Mouse (Mus musculus) stomach, embryonic 15.5 days (tissue): ENCODE measurements around the gene Psmb11. TPM values are rescaled to one million over a fixed set of nuclear protein-coding genes. Genes with fewer than 3 reads are reported as not detected.

Source experiments
- ATAC-seq: fragments of 200-750 bp; cut with Nextera tagmentation; 2 replicates; pipeline ENCODE4 v1.8.0; 2017; ENCODE audit warnings: low read depth, moderate number of reproducible peaks, moderate TSS enrichment; ENCODE audit not compliant: insufficient read depth, low FRiP score
- H3K27ac ChIP-seq: fragments of 300-500 bp; sonication (generic); 2 replicates; pipeline ENCODE4 v1.5.1; 2015; ENCODE audit warnings: mild to moderate bottlenecking, inconsistent platforms
- H3K27me3 ChIP-seq: fragments of 300-500 bp; sonication (generic); replicated peaks from 2 replicates; pipeline ENCODE4 v1.6.1; 2015; ENCODE audit warnings: inconsistent platforms
- H3K36me3 ChIP-seq: fragments of 300-500 bp; sonication (generic); 2 replicates; pipeline ENCODE4 v1.6.1; 2015; ENCODE audit warnings: inconsistent platforms
- H3K4me1 ChIP-seq: fragments of 300-500 bp; sonication (generic); 2 replicates; pipeline ENCODE4 v1.6.1; 2015; ENCODE audit warnings: inconsistent platforms
- H3K4me2 ChIP-seq: fragments of 300-500 bp; sonication (generic); 2 replicates; pipeline ENCODE4 v1.6.1; 2015; ENCODE audit warnings: mild to moderate bottlenecking, inconsistent platforms
- H3K4me3 ChIP-seq: fragments of 300-500 bp; sonication (generic); replicated peaks from 2 replicates; pipeline ENCODE4 v1.5.1; 2015; ENCODE audit warnings: inconsistent platforms
- H3K9ac ChIP-seq: fragments of 300-500 bp; sonication (generic); 2 replicates; pipeline ENCODE4 v1.6.1; 2015; ENCODE audit warnings: inconsistent platforms
- H3K9me3 ChIP-seq: fragments of 300-500 bp; sonication (generic); 2 replicates; pipeline ENCODE4 v1.6.1; 2016; ENCODE audit warnings: inconsistent platforms
- WGBS: fragments of 180-500 bp; shearing (Covaris S2); methylation state at CpG from one replicate; pipeline ENCODE4 v1.1.7; 2015; 5-methylcytosine and 5-hydroxymethylcytosine counted together
- polyA plus RNA-seq: library from polyadenylated mRNA; unstranded; fragments of >200 nt; fragmentation: Nextera tagmentation; extraction: Ambion mirVana; gene quantifications from 2 replicates; pipeline ENCODE4 v1.2.1, GENCODE M21; 2015

Psmb11 gene
- polyA plus RNA-seq, 1 experiment from 2014 or later, result 0.03 TPM

DNA sequence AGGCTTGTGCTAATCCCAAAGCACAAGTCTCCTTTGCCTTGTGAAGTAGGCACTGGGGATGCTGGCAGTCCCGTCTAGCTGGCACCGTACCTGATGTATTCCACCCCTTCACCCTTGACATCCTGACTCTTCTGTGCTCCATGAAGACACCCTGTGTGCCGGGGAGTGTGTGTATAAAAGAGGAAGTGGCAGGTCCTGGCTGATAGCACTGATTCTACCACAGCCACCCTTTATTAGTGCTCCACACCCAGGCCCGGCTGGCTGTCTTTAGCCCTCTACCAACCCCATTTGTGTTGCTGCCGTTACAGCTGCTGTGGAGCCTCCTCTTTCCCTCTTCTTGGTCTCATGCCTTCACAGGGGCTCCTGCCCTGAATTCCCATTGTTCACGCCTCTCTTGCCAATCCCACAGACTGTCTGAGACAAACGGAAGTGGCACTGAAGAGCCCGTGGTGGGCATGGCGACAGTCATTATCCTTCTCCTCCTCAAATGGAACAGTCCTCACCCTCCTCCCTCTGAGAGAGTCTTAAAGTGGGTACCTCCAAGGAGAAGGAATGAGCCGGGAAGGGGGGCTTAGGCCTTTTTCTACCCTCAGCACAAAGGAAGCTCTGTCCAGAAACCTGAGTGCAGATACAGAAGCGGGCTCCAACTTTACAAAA is 9.5 kb downstream of the Psmb11 start:
- Histone ChIP-seq H3K9ac (no peak overlapping the region), H3K36me3 (peaks cover 21% of the 10 kb centered on the region), H3K4me2 (no peak overlapping the region), H3K9me3 (no peaks in the 10 kb centered on the region), H3K27me3 (no peaks in the 10 kb centered on the region), H3K4me1 (no peaks in the 10 kb centered on the region), H3K27ac (no peak overlapping the region), H3K4me3 (no peak overlapping the region)
- ATAC-seq, result no peak
- WGBS, result 78% methylated on average over 11 of the region's 11 CpGs

- H3K9ac ChIP-seq, result no peak overlapping the region
- 57% methylated on average over 4 of the region's 4 CpGs for WGBS
- no peak overlapping the region for H3K4me3 ChIP-seq
- H3K4me1 ChIP-seq, result no peaks in the 10 kb centered on the region
- ATAC-seq, result peak; percentile 44; the same call in 1 of the 2 replicates
- no peaks in the 10 kb centered on the region for H3K9me3 ChIP-seq
- no peaks in the 10 kb centered on the region for H3K27me3 ChIP-seq
- no peak overlapping the region for H3K4me2 ChIP-seq
- H3K36me3 ChIP-seq, result peaks cover 24% of the 10 kb centered on the region
- H3K27ac ChIP-seq, result no peak overlapping the region
Observed at GRCm38 (mm10) chr14:54631240-54631599, 10.0 kb downstream of the Psmb11 start.

DNA sequence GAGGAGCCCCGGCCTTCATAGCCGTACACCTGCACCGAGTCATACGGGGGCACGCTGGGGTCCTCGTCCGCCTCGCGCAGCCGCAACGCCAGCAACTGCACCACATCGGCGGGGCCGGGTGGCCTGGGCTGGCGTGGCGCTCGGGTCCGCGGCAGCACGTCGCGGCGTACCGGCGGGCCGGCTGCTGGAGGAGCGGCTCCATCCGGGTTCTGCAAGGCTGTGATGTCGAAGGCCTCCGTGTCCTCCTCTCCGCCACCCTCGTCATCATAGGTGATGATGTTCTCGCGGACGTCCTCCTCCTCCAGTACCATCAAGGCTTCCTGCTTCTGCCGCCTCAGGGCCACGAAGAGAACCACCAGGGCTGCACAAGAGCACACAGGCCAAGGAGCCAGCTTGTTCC is 11.0 kb downstream of the Psmb11 start:
- Histone ChIP-seq H3K4me3 (no peak overlapping the region), H3K36me3 (peaks cover 24% of the 10 kb centered on the region), H3K9me3 (no peaks in the 10 kb centered on the region), H3K27ac (no peak overlapping the region), H3K9ac (no peak overlapping the region), H3K27me3 (no peaks in the 10 kb centered on the region), H3K4me2 (no peak overlapping the region), H3K4me1 (no peaks in the 10 kb centered on the region)
- 91% methylated on average over 37 of the region's 37 CpGs for WGBS
- ATAC-seq, result no peak

- Histone ChIP-seq H3K36me3 (peaks cover 24% of the 10 kb centered on the region), H3K27ac (no peak overlapping the region)
Observed at GRCm38 (mm10) chr14:54634182-54634581, 12.9 kb downstream of the Psmb11 start.

DNA sequence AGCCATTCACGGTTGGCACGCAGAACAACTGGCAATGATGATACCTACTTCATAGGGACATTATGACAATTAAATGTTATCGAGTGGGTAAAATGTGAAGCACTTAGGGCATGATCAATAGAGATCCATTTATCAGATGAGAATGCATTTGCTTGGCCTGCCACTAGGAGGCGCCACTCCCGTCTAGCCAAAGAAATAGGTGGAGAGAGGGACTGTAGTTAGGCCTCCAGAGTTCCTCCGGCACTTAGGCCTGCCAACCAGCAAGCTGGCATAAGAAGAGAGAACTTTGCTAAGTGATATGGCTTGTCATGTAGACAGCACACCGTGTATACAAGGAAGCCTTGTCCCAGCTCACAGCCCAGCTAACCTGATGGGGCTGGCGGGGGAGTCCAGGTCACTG is 15.7 kb downstream of the Psmb11 start:
- no peak for ATAC-seq
- no peak overlapping the region for H3K4me3 ChIP-seq

More at GRCm38 (mm10) chr14:54634182-54634581, 12.9 kb downstream of the Psmb11 start:
- no peak overlapping the region for H3K4me3 ChIP-seq
- H3K9me3 ChIP-seq, result no peaks in the 10 kb centered on the region
- H3K4me2 ChIP-seq, result no peak overlapping the region
- H3K9ac ChIP-seq, result no peak overlapping the region
- no peaks in the 10 kb centered on the region for H3K4me1 ChIP-seq
- 79% methylated on average over 4 of the region's 4 CpGs for WGBS
- no peaks in the 10 kb centered on the region for H3K27me3 ChIP-seq
- ATAC-seq, result no peak

DNA sequence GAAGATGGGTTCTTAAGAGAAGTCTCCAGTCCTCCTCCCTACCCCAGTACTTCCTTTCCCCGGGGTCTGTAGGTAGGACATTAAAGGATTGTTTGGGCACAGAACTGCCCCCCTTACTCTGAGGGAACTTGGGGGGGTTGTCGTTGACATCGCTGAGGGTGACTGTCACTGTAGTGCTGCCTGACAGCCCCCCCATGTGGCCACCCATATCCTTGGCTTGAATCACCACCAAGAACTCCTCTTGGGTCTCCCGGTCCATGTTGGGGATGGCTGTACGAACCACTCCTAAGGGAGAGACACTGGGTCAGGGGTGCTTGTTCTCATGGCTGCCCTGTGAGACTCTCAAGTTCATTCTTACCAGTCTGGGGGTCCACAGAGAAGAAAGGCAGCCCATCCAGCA is 17.0 kb downstream of the Psmb11 start:
- H3K36me3 ChIP-seq, result peaks cover 18% of the 10 kb centered on the region
- no peaks in the 10 kb centered on the region for H3K9me3 ChIP-seq
- no peak overlapping the region for H3K27ac ChIP-seq
- H3K4me2 ChIP-seq, result no peak overlapping the region
- ATAC-seq, result no peak
- H3K4me1 ChIP-seq, result peaks cover 2% of the 10 kb centered on the region; the same call in 1 of the 2 replicates
- no peaks in the 10 kb centered on the region for H3K27me3 ChIP-seq
- WGBS, result 65% methylated on average over 5 of the region's 5 CpGs
- no peak overlapping the region for H3K9ac ChIP-seq
- H3K4me3 ChIP-seq, result no peak overlapping the region

More for the DNA sequence above, 15.7 kb downstream of the Psmb11 start:
- H3K27me3 ChIP-seq, result no peaks in the 10 kb centered on the region
- no peak overlapping the region for H3K4me2 ChIP-seq
- peaks cover 17% of the 10 kb centered on the region for H3K36me3 ChIP-seq
- no peak overlapping the region for H3K27ac ChIP-seq
- 52% methylated on average over 8 of the region's 8 CpGs for WGBS
- H3K9me3 ChIP-seq, result no peaks in the 10 kb centered on the region
- H3K4me1 ChIP-seq, result peaks cover 2% of the 10 kb centered on the region; the same call in 1 of the 2 replicates
- no peak overlapping the region for H3K9ac ChIP-seq

DNA sequence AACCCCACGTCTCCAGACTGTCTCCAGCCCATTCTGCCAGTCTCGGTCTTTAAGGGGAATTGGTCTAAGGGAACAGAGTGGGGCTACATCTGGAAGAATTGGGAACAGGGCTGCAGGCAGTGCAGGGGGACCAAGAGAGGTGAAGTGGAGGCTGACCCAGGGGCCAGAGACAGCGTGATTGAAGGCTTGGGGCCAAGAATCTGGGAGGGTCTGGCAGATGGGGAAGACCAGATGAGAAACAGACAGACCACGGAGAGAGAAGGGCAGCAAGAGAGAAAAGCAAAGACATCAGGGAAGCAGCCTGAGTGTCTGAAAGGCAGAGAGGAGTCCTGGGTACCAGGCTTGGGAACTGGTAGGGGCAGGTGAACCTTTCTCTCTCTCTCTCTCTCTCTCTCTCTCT is 18.9 kb downstream of the Psmb11 start:
- Histone ChIP-seq H3K36me3 (peaks cover 34% of the 10 kb centered on the region), H3K4me1 (peaks cover 2% of the 10 kb centered on the region; the same call in 1 of the 2 replicates), H3K9ac (no peak overlapping the region), H3K4me3 (peak overlapping the region; percentile 76), H3K4me2 (peak overlapping the region; percentile 100), H3K9me3 (no peaks in the 10 kb centered on the region), H3K27me3 (no peaks in the 10 kb centered on the region), H3K27ac (no peak overlapping the region)
- no peak for ATAC-seq
- WGBS, result 20% methylated on average over 4 of the region's 4 CpGs

- peaks cover 2% of the 10 kb centered on the region; the same call in 1 of the 2 replicates for H3K4me1 ChIP-seq
- H3K4me2 ChIP-seq, result peak within 1 kb of the TSS; percentile 100
- H3K27me3 ChIP-seq, result no peaks in the 10 kb centered on the region
- H3K36me3 ChIP-seq, result peaks cover 38% of the 10 kb centered on the region
- H3K9ac ChIP-seq, result peak within 1 kb of the TSS; percentile 84
- peak within 1 kb of the TSS; percentile 85 for H3K27ac ChIP-seq
- under 1% methylated on average over 23 of the region's 28 CpGs for WGBS
- ATAC-seq, result peak; percentile 25
- peak within 1 kb of the TSS; percentile 76 for H3K4me3 ChIP-seq
- H3K9me3 ChIP-seq, result no peaks in the 10 kb centered on the region
Observed at GRCm38 (mm10) chr14:54640946-54641304, 19.7 kb downstream of the Psmb11 start, which contains the start of gene Gm17606. Gene Gm17606, plus strand, starts transcription at chr14:54640952.

GRCm38 (mm10) chr14:54641305-54641969 is 20.2 kb downstream of the Psmb11 start, which contains the start of gene Cdh24:
Gene Cdh24, minus strand, starts transcription at chr14:54641364.
- Histone ChIP-seq H3K4me3 (peak within 1 kb of the TSS; percentile 76), H3K4me2 (peak within 1 kb of the TSS; percentile 100), H3K9me3 (no peaks in the 10 kb centered on the region), H3K36me3 (peaks cover 42% of the 10 kb centered on the region), H3K9ac (peak within 1 kb of the TSS; percentile 84), H3K27ac (peak within 1 kb of the TSS; percentile 85), H3K4me1 (peaks cover 2% of the 10 kb centered on the region; the same call in 1 of the 2 replicates), H3K27me3 (no peaks in the 10 kb centered on the region)
- peak; percentile 91 for ATAC-seq
- WGBS, result under 1% methylated on average over 44 of the region's 52 CpGs

GRCm38 (mm10) chr14:54642224-54642944 is 21.2 kb downstream of the Psmb11 start:
- peaks cover 47% of the 10 kb centered on the region for H3K36me3 ChIP-seq
- no peak overlapping the region for H3K9ac ChIP-seq
- H3K4me3 ChIP-seq, result no peak overlapping the region
- H3K27me3 ChIP-seq, result no peaks in the 10 kb centered on the region
- H3K4me2 ChIP-seq, result no peak overlapping the region
- peaks cover 2% of the 10 kb centered on the region; the same call in 1 of the 2 replicates for H3K4me1 ChIP-seq
- ATAC-seq, result no peak
- H3K9me3 ChIP-seq, result no peaks in the 10 kb centered on the region
- WGBS, result 80% methylated on average over 25 of the region's 25 CpGs
- H3K27ac ChIP-seq, result no peak overlapping the region

- Histone ChIP-seq H3K4me2 (no peak overlapping the region), H3K36me3 (peaks cover 52% of the 10 kb centered on the region), H3K9me3 (no peaks in the 10 kb centered on the region), H3K27me3 (no peaks in the 10 kb centered on the region), H3K27ac (no peak overlapping the region), H3K9ac (no peak overlapping the region), H3K4me1 (peaks cover 2% of the 10 kb centered on the region; the same call in 1 of the 2 replicates), H3K4me3 (no peak overlapping the region)
- 79% methylated on average over 2 of the region's 2 CpGs for WGBS
- no peak for ATAC-seq
Observed at GRCm38 (mm10) chr14:54643011-54643410, 21.8 kb downstream of the Psmb11 start.

- Histone ChIP-seq H3K36me3 (peaks cover 62% of the 10 kb centered on the region), H3K27ac (no peak overlapping the region), H3K9me3 (no peaks in the 10 kb centered on the region), H3K9ac (no peak overlapping the region), H3K4me2 (no peak overlapping the region), H3K4me3 (no peak overlapping the region), H3K4me1 (peaks cover 2% of the 10 kb centered on the region; the same call in 1 of the 2 replicates), H3K27me3 (no peaks in the 10 kb centered on the region)
- WGBS, result 86% methylated on average over 9 of the region's 9 CpGs
- no peak for ATAC-seq
Observed at GRCm38 (mm10) chr14:54644294-54644693, 23.1 kb downstream of the Psmb11 start.
